Mouse (Mus musculus) forelimb bud, embryonic 11.5 days (tissue): ENCODE results near the gene Prap1.

Source experiments
- DNase-seq: peaks from one replicate; pipeline ENCODE4 v3.0.0-alpha.2; 2012; ENCODE audit warnings: low read depth, low spot score

The Prap1 gene

GRCm38 (mm10) chr7:140092924-140093528 is at the start of gene Prap1:
TSS of gene Prap1 (plus strand) at chr7:140093395.
- no peak for DNase-seq

GRCm38 (mm10) chr7:140045546-140045945 is 47.6 kb upstream of the Prap1 start:
- no peak for DNase-seq

- DNase-seq = peak; percentile 34
Measured at GRCm38 (mm10) chr7:140047811-140048311, 45.3 kb upstream of the Prap1 start.

DNA sequence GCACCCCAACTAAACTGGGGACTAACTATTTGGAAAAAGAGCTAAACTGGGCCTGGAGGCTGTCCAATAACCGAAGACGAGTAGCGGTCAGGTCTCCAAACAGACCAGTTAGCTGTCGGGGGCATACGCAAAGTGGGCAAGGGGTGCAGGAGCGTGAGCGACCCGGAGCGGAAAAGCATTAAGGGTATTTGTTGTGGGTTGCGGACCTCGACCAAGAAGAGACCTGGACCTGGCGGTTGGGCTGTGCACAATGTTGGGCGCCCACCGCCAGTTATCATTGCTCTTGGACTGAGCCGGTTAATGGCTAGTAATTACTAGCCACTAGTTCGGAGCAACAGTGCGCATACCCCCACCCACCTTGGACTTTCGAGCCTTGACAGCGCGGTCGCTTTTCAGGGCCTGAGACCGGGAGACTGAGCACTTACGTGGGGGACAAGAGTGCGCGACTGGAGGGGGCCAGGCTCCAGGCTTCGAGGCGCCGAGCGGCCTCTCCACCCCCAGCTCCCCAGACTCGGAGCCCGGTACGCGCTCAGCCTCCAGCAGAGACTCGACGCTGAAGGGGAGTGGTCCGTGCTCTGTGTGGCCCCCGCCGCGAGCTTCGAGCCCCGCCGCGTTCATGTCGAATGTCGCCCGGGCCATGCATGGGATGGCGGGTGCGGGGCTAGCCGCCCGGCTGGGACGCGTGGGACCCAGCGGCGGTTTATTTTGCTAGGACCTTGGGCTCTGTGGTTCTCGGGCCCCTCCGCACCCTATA is 44.7 kb upstream of the Prap1 start, which contains the start of gene Msx3:
Msx3 (minus strand) TSS at position 729 of the 754 bp plus-strand sequence.
- no peak for DNase-seq

- peak; percentile 35 for DNase-seq
Measured at GRCm38 (mm10) chr7:140049115-140049689, 44.0 kb upstream of the Prap1 start.

GRCm38 (mm10) chr7:140054124-140054523 is 39.1 kb upstream of the Prap1 start:
- no peak for DNase-seq

- DNase-seq = peak; percentile 66
Measured at GRCm38 (mm10) chr7:140057413-140058407, 35.5 kb upstream of the Prap1 start.

GRCm38 (mm10) chr7:140058528-140058927 is 34.7 kb upstream of the Prap1 start:
- DNase-seq = no peak

DNA sequence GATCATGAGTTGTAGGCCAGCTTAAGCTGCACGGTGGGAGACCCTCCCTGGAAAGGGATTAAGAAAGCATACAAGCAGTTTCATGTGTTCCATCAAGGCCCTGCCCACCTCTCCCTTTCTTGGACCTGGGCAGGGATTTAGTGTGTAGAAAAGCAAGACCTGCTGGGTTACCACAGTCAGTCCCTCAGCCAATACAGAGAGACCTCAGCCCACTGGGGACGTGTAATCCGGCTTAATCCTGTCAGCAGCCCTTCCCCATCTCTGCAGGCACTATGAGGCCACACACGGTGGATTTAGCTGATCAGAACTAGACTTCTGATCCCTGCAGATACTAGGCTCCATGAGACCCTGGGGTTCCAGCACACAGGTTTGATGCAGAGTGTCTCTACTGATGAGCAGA is 33.6 kb upstream of the Prap1 start:
- DNase-seq = no peak

DNA sequence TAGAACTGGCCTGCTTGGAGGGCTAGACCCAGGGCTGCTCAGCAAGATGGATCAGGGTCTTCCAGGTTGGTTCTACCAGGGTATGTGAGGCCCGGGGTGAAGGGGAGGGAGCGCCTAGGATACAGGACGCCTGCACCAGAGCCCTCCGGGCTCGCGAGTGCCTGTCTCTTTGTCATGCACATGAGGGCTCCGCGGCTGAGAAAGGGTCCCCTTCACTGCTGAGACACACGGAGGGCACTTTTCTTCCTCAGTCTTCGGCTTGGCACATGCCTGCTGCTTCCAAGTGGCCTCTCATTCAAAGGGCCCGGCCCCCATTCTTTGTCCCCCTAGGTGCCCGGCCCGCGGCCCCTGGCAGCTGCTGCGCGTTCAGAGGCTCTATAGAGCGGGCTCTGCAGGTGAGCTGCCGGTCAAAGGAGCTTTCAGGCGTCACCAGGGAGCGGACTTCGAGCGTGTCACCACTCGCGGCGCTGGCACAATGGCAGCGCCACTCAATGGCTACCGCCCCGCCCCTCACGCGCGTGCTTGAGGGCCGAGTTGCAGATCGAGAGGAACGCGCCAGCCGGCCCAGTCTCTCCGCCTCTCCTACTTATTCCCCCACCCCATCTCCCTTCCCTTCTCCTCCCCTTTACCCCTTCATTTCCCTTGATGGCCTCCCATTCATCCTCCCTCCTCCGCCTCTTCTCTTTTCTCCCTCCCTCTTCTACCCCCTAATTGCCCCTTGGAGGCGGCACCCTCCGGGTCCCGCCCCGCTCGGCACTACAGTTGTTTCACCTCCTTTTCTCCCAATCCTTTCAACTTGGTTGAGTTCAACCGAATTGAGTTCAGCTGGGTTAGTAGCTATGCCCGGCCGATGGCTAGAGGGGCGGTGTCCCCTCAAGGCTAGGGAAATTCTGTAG is 32.0 kb upstream of the Prap1 start:
- peak; percentile 34 for DNase-seq

- no peak for DNase-seq
Measured at GRCm38 (mm10) chr7:140061832-140062130, 31.4 kb upstream of the Prap1 start.

DNA sequence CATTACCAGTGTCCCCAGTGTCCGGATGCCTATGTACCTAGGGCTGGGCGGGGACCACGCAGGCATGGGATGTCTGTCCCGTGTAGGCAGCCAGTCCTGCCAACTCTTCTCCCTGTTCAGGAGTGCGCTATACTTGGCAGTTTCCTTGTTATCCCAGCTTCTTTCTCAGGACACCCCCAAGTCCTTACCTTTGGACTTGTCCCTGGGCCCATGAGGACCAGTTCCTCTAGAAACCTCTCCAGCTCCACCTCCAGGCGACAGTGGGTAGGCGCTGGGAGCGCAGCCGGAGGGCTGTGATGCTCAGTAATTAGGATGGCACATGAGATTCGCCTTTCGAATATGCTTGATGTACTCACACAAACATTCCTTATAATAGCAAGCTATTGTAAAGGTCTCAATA is 30.9 kb upstream of the Prap1 start:
- no peak for DNase-seq

GRCm38 (mm10) chr7:140063092-140063491 is 30.1 kb upstream of the Prap1 start:
- peak; percentile 75 for DNase-seq

GRCm38 (mm10) chr7:140067397-140067796 is 25.8 kb upstream of the Prap1 start:
- no peak for DNase-seq

DNA sequence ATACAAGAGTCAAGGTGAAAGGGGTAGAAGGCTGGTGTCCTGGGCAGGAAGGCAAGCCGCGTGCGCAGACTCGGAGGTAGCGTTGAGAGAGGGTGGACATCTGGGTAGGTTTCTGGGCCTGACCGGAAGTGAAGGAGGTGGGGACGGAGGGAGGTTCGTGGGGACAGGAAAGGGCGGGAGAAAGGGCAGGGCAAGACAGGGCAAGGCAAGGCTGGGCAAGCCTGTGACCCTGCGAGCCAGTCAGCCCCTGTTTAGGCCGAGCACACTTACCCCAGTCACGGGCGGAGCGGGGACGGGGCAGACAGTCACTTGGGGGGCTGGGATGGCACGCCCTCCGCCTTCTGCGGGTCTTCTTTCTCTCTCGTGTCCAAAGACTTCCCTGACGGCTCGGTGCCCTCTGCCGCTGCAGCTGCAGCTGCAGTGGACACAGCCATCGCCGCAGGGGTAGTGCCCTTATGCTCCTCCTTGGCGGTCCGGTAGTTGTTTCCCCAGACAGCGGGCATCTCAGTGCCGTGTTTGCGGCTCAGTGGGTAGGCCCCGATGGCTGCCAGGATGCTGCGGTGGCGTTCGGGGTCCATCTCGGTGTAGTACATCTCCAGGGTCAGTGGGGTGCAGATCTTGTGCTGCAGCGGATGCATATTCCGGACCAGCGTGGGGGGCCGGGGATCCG is 23.0 kb upstream of the Prap1 start:
- no peak for DNase-seq

DNA sequence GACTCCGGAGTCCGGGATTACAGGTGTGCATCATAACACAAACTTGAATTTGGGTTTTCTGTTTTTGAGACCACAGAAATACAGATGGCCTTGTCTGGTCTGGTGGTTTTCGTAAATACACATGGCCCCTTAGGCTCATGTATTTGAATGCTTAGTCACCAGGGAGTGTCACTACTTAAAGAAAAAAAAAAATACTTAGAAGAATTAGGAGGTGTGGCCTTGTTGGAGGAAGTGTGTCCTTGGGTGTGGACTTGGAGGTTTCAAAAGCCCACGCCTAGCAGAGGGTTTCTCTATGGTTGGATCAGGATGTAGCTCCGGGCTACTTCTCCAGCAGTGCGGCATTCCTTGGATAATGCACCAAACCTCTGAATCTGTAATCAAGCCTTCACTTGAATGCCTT is 15.5 kb upstream of the Prap1 start:
- no peak for DNase-seq

GRCm38 (mm10) chr7:140078711-140079110 is 14.5 kb upstream of the Prap1 start:
- DNase-seq = peak; percentile 78

GRCm38 (mm10) chr7:140080503-140081156 is 12.6 kb upstream of the Prap1 start:
- peak; percentile 85 for DNase-seq

GRCm38 (mm10) chr7:140081408-140082241 is 11.6 kb upstream of the Prap1 start:
- no peak for DNase-seq
